Comparison of ENCODE assay signal across 8 mouse cellular contexts in genomic region chr10:20944339-20945008, GRCm38 (mm10). TPM values are rescaled to one million over a fixed set of nuclear protein-coding genes. Genes with fewer than 3 reads are reported as not detected.
DNase-seq lines count a peak whose midpoint lies in the region; ATAC-seq lines count a peak whose summit lies in the region.

No protein-coding gene starts in this region.

- H3K36me3 ChIP-seq in hindbrain, embryonic 12.5 days: no peaks in the 10 kb centered on the region
- no peaks in the 10 kb centered on the region for H3K36me3 ChIP-seq in midbrain, embryonic 10.5 days

- peak; percentile 88 for ATAC-seq in hindbrain, embryonic 12.5 days (ENCODE audit: low FRiP score)

- peak overlapping the region; percentile 19; the same call in 1 of the 2 replicates for H3K4me2 ChIP-seq in hindbrain, embryonic 12.5 days (replicated peaks)

- no peaks in the 10 kb centered on the region; the same call in 1 of the 2 replicates for H3K4me1 ChIP-seq in hindbrain, embryonic 12.5 days
- H3K4me1 ChIP-seq in midbrain, embryonic 10.5 days: peaks cover 8% of the 10 kb centered on the region

- no peaks in the 10 kb centered on the region for H3K27me3 ChIP-seq in hindbrain, embryonic 12.5 days
- no peaks in the 10 kb centered on the region for H3K27me3 ChIP-seq in midbrain, embryonic 10.5 days (ENCODE audit: low read depth, poor library complexity, severe bottlenecking)

- H3K27ac ChIP-seq in hindbrain, embryonic 12.5 days: peak overlapping the region; percentile 72
- no peak overlapping the region; the same call in 1 of the 2 replicates for H3K27ac ChIP-seq in midbrain, embryonic 10.5 days (replicated peaks)

- WGBS in hindbrain, embryonic 12.5 days: 60% methylated on average over 5 of the region's 5 CpGs
- 57% methylated on average over 5 of the region's 5 CpGs for WGBS in midbrain, embryonic 10.5 days

- H3K4me3 ChIP-seq in hindbrain, embryonic 12.5 days: no peak overlapping the region
- no peak overlapping the region for H3K4me3 ChIP-seq in midbrain, embryonic 10.5 days

- H3K9ac ChIP-seq in hindbrain, embryonic 12.5 days: no peak overlapping the region

- no peaks in the 10 kb centered on the region; the same call in 1 of the 2 replicates for H3K9me3 ChIP-seq in hindbrain, embryonic 12.5 days (replicated peaks)
- H3K9me3 ChIP-seq in midbrain, embryonic 10.5 days (replicated peaks): no peaks in the 10 kb centered on the region

- peak; percentile 22 for DNase-seq in thymus, postnatal 0 days (ENCODE audit: low spot score)
- DNase-seq in thymus, postnatal 4 days: no peak
- peak; percentile 51 for DNase-seq in midbrain, embryonic 10.5 days (ENCODE audit: low spot score)
- DNase-seq in telencephalon, adult 2 months (ENCODE audit: low read depth, low spot score): peak; percentile 91
- no peak for DNase-seq in thymus, postnatal 10 days (ENCODE audit: low spot score in 2 of 2)
- DNase-seq in adrenal gland, postnatal 25 days: no peak
- no peak for DNase-seq in kidney, postnatal 14 days

RNA-seq across cellular contexts. Expression of gene Ahi1, which starts 7.9 kb away (rescaled TPM):
- polyA plus RNA-seq in thymus, postnatal 0 days (2015; fragmentation: Nextera tagmentation; extraction: Ambion mirVana): 16.7 and 18.0 TPM in 2 replicates
- 29.4 and 30.9 TPM in 2 replicates for polyA plus RNA-seq in hindbrain, embryonic 12.5 days (2016; fragmentation: Nextera tagmentation; extraction: Ambion mirVana)
- polyA plus RNA-seq in midbrain, embryonic 10.5 days (2016; fragmentation: Nextera tagmentation; extraction: Ambion mirVana): 17.8 and 21.0 TPM in 2 replicates
- 31.9 and 33.1 TPM in 2 replicates for total RNA-seq in adrenal gland, postnatal 25 days (2021)

Comparison
In these comparisons a context has a peak if more than half of its experiments do, and no peak if none do; other contexts are left out.
1. DNase-seq: peak in thymus, postnatal 0 days (single experiment), midbrain, embryonic 10.5 days (single experiment) and telencephalon, adult 2 months (single experiment); none in thymus, postnatal 4 days (single experiment), thymus, postnatal 10 days (0 of 2), adrenal gland, postnatal 25 days (single experiment) and kidney, postnatal 14 days (single experiment).